Mouse (Mus musculus) left cerebral cortex, adult 18-20 months (tissue): ENCODE measurements around the gene Stoml1. TPM values are rescaled to one million over a fixed set of nuclear protein-coding genes. Genes with fewer than 3 reads are reported as not detected.

Experiments used
- DNase-seq, 2 experiments: peaks; one replicate each; pipeline ENCODE4 v3.0.0; 2021 to 2022; ENCODE audit warnings: low spot score in 2 of 2, mixed read lengths in 1 of 2
- long read RNA-seq, 2 experiments: library from polyadenylated mRNA; stranded (forward); transcript quantifications; one replicate each; pipeline ENCODE4 v2.0.0; 2021
- total RNA-seq, 2 experiments: library from RNA; stranded (reverse); gene quantifications; 2 replicates each; pipeline ENCODE4 v1.2.3; 2021

Stoml1 gene
- total RNA-seq: 10 to 100 TPM; 67.9 to 69.7 TPM
- long read RNA-seq, experiment 1, transcript Stoml1-201 (7 exons, 1,984 nt): major isoform, 104 of 144 reads
- long read RNA-seq, experiment 1, transcript Stoml1-206 (8 exons, 2,236 nt): minor isoform, 11 of 144 reads
- long read RNA-seq, experiment 1, partial matches to known transcripts: 8 of 144 reads
- long read RNA-seq, experiment 1, other reads (novel, unspliced or antisense): 21 of 144 reads
- long read RNA-seq, experiment 2, transcript Stoml1-206 (8 exons, 2,236 nt): minor isoform, 6 of 123 reads
- long read RNA-seq, experiment 2, transcript Stoml1-201 (7 exons, 1,984 nt): major isoform, 85 of 123 reads
- long read RNA-seq, experiment 2, partial matches to known transcripts: 8 of 123 reads
- long read RNA-seq, experiment 2, other reads (novel, unspliced or antisense): 24 of 123 reads

GRCm38 (mm10) chr9:58253033-58253804, at the start of gene Stoml1:
TSS of gene Stoml1 (plus strand) at chr9:58253164.
- peak; percentile 93 to 94 for DNase-seq

GRCm38 (mm10) chr9:58203516-58204447, 49.2 kb upstream of the Stoml1 start, which contains the start of the genes Islr and Islr2:
TSS of gene Islr (minus strand) at chr9:58204306.
TSS of gene Islr2 (minus strand) at chr9:58204319.
- peak; percentile 38 to 44 for DNase-seq

GRCm38 (mm10) chr9:58204448-58205000, 48.4 kb upstream of the Stoml1 start:
- DNase-seq: peak; percentile 88 to 96

- no peak for DNase-seq
These were observed 47.0 kb upstream of the Stoml1 start for GRCm38 (mm10) chr9:58206013-58206412.

- peak in 1 of 2 experiments; percentile 33 for DNase-seq
These were observed 43.3 kb upstream of the Stoml1 start for GRCm38 (mm10) chr9:58209462-58210303.

GRCm38 (mm10) chr9:58210304-58210627, 42.7 kb upstream of the Stoml1 start:
- DNase-seq: no peak

GRCm38 (mm10) chr9:58213377-58213776, 39.6 kb upstream of the Stoml1 start:
- no peak for DNase-seq

GRCm38 (mm10) chr9:58213865-58214264, 39.1 kb upstream of the Stoml1 start:
- DNase-seq: no peak

GRCm38 (mm10) chr9:58214519-58215180, 38.3 kb upstream of the Stoml1 start:
- DNase-seq: no peak

- DNase-seq: peak; percentile 38 to 51
These were observed 36.6 kb upstream of the Stoml1 start for GRCm38 (mm10) chr9:58216402-58216801.

- DNase-seq: no peak
These were observed 34.4 kb upstream of the Stoml1 start for GRCm38 (mm10) chr9:58218539-58218938.

GRCm38 (mm10) chr9:58220218-58220903, 32.6 kb upstream of the Stoml1 start:
- peak; percentile 47 to 53 for DNase-seq

GRCm38 (mm10) chr9:58224356-58224755, 28.6 kb upstream of the Stoml1 start:
- no peak for DNase-seq

- peak; percentile 53 to 68 for DNase-seq
These were observed 26.8 kb upstream of the Stoml1 start for GRCm38 (mm10) chr9:58225915-58226913.

GRCm38 (mm10) chr9:58228777-58229466, 24.0 kb upstream of the Stoml1 start:
- no peak for DNase-seq

- no peak for DNase-seq
These were observed 21.2 kb upstream of the Stoml1 start for GRCm38 (mm10) chr9:58231746-58232145.

- DNase-seq: no peak
These were observed 20.6 kb upstream of the Stoml1 start for GRCm38 (mm10) chr9:58232374-58232773.
